Mouse (Mus musculus) embryonic facial prominence, embryonic 14.5 days (tissue): ENCODE measurements around the gene Crtc1. TPM values are rescaled to one million over a fixed set of nuclear protein-coding genes. Genes with fewer than 3 reads are reported as not detected.

Experiments used
- ATAC-seq: fragments of 200-750 bp; cut with Nextera tagmentation; 2 replicates; pipeline ENCODE4 v1.8.0; 2017; ENCODE audit warnings: low read depth, moderate number of reproducible peaks, moderate TSS enrichment
- DNase-seq: peaks from one replicate; pipeline ENCODE4 v3.0.0-alpha.2; 2015; ENCODE audit warnings: low spot score
- H3K27ac ChIP-seq: fragments of 300-500 bp; sonication (generic); replicated peaks from 2 replicates; pipeline ENCODE4 v1.5.1; 2014; ENCODE audit warnings: low read depth, mild to moderate bottlenecking, low read length, moderate library complexity
- H3K27me3 ChIP-seq: fragments of 300-500 bp; sonication (generic); replicated peaks from 2 replicates; pipeline ENCODE4 v1.6.1; 2014; ENCODE audit warnings: low read length; ENCODE audit not compliant: control insufficient read depth, insufficient read depth
- H3K36me3 ChIP-seq: fragments of 300-500 bp; sonication (generic); 2 replicates; pipeline ENCODE4 v1.6.1; 2014; ENCODE audit warnings: low read length, mixed read lengths; ENCODE audit not compliant: control insufficient read depth, insufficient read depth
- H3K4me1 ChIP-seq: fragments of 300-500 bp; sonication (generic); 2 replicates; pipeline ENCODE4 v1.6.1; 2014; ENCODE audit warnings: antibody characterized with exemption, low read length; ENCODE audit not compliant: control insufficient read depth, insufficient read depth
- H3K4me2 ChIP-seq: fragments of 300-500 bp; sonication (generic); 2 replicates; pipeline ENCODE4 v1.6.1; 2014; ENCODE audit warnings: low read depth, mild to moderate bottlenecking, low read length, moderate library complexity, mixed read lengths
- H3K4me3 ChIP-seq: fragments of 300-500 bp; sonication (generic); 2 replicates; pipeline ENCODE4 v1.5.1; 2014; ENCODE audit warnings: low read depth, mild to moderate bottlenecking, low read length
- H3K9ac ChIP-seq: fragments of 300-500 bp; sonication (generic); 2 replicates; pipeline ENCODE4 v1.6.1; 2014; ENCODE audit warnings: low read depth, mild to moderate bottlenecking, low read length, moderate library complexity, mixed read lengths
- H3K9me3 ChIP-seq: fragments of 300-500 bp; sonication (generic); 2 replicates; pipeline ENCODE4 v1.6.1; 2016; ENCODE audit warnings: low read length; ENCODE audit not compliant: control insufficient read depth
- WGBS: fragments of 180-500 bp; shearing (Covaris S2); extraction: QIAGEN DNeasy Blood & Tissue Kit; methylation state at CpG from one replicate; pipeline ENCODE4 v1.1.7; 2014; 5-methylcytosine and 5-hydroxymethylcytosine counted together
- polyA plus RNA-seq: library from polyadenylated mRNA; unstranded; fragments of >200 nt; fragmentation: Nextera tagmentation; extraction: Ambion mirVana; gene quantifications from 2 replicates; pipeline ENCODE4 v1.2.1, GENCODE M21; 2014

Crtc1 gene
- polyA plus RNA-seq, 1 experiment from 2014 or later = 19.3 TPM

GRCm38 (mm10) chr8:70347860-70348420, 91.4 kb downstream of the Crtc1 start:
- Histone ChIP-seq H3K9ac (no peak overlapping the region), H3K9me3 (no peaks in the 10 kb centered on the region), H3K4me2 (no peak overlapping the region), H3K36me3 (peaks cover 25% of the 10 kb centered on the region), H3K4me3 (no peak overlapping the region), H3K27ac (no peak overlapping the region), H3K4me1 (peaks cover 21% of the 10 kb centered on the region), H3K27me3 (no peaks in the 10 kb centered on the region)
- no peak for DNase-seq
- 62% methylated on average over 1 of the region's 1 CpGs for WGBS
- ATAC-seq = no peak

GRCm38 (mm10) chr8:70347443-70347842, 91.9 kb downstream of the Crtc1 start:
- H3K36me3 ChIP-seq = peaks cover 30% of the 10 kb centered on the region
- DNase-seq (no peak), ATAC-seq (no peak)
- no peak overlapping the region for H3K9ac ChIP-seq
- H3K4me3 ChIP-seq = no peak overlapping the region
- WGBS = 83% methylated on average over 4 of the region's 4 CpGs
- no peaks in the 10 kb centered on the region for H3K9me3 ChIP-seq
- H3K4me1 ChIP-seq = peaks cover 21% of the 10 kb centered on the region
- H3K4me2 ChIP-seq = no peak overlapping the region
- H3K27me3 ChIP-seq = no peaks in the 10 kb centered on the region
- no peak overlapping the region for H3K27ac ChIP-seq

GRCm38 (mm10) chr8:70344279-70344678, 95.1 kb downstream of the Crtc1 start:
- no peak overlapping the region for H3K27ac ChIP-seq
- DNase-seq (no peak), ATAC-seq (no peak)
- no peak overlapping the region for H3K4me2 ChIP-seq
- no peaks in the 10 kb centered on the region for H3K27me3 ChIP-seq
- H3K9me3 ChIP-seq = no peaks in the 10 kb centered on the region
- no peak overlapping the region for H3K9ac ChIP-seq
- 89% methylated on average over 2 of the region's 2 CpGs for WGBS
- peaks cover 56% of the 10 kb centered on the region for H3K36me3 ChIP-seq
- H3K4me1 ChIP-seq = no peaks in the 10 kb centered on the region
- H3K4me3 ChIP-seq = no peak overlapping the region

- H3K4me1 ChIP-seq = no peaks in the 10 kb centered on the region
- no peak overlapping the region for H3K9ac ChIP-seq
- 44% methylated on average over 6 of the region's 6 CpGs for WGBS
- H3K27me3 ChIP-seq = no peaks in the 10 kb centered on the region
- H3K27ac ChIP-seq = no peak overlapping the region; the same call in 1 of the 2 replicates
- ATAC-seq (peak; percentile 47), DNase-seq (peak; percentile 55)
- H3K4me3 ChIP-seq = no peak overlapping the region
- no peaks in the 10 kb centered on the region for H3K9me3 ChIP-seq
- H3K36me3 ChIP-seq = peaks cover 58% of the 10 kb centered on the region
- H3K4me2 ChIP-seq = no peak overlapping the region
Measured at GRCm38 (mm10) chr8:70343696-70344095, 95.7 kb downstream of the Crtc1 start.

- H3K36me3 ChIP-seq = peaks cover 59% of the 10 kb centered on the region
Measured at GRCm38 (mm10) chr8:70343076-70343475, 96.3 kb downstream of the Crtc1 start.

GRCm38 (mm10) chr8:70342007-70342406, 97.4 kb downstream of the Crtc1 start:
- 95% methylated on average over 14 of the region's 14 CpGs for WGBS

More at GRCm38 (mm10) chr8:70343076-70343475, 96.3 kb downstream of the Crtc1 start:
- Histone ChIP-seq H3K4me3 (no peak overlapping the region), H3K27me3 (no peaks in the 10 kb centered on the region), H3K4me1 (no peaks in the 10 kb centered on the region), H3K27ac (no peak overlapping the region), H3K4me2 (no peak overlapping the region), H3K9me3 (no peaks in the 10 kb centered on the region), H3K9ac (no peak overlapping the region)
- ATAC-seq = peak; percentile 41; the same call in 1 of the 2 replicates
- whole genome bisulfite sequencing = 43% methylated on average over 7 of the region's 7 CpGs
- peak; percentile 41 for DNase-seq

GRCm38 (mm10) chr8:70340659-70341058, 98.7 kb downstream of the Crtc1 start:
- Histone ChIP-seq H3K27me3 (no peaks in the 10 kb centered on the region), H3K4me1 (no peaks in the 10 kb centered on the region), H3K9ac (no peak overlapping the region), H3K9me3 (no peaks in the 10 kb centered on the region), H3K27ac (no peak overlapping the region), H3K4me3 (no peak overlapping the region), H3K36me3 (peaks cover 75% of the 10 kb centered on the region), H3K4me2 (no peak overlapping the region)
- no peak for ATAC-seq
- DNase-seq = no peak
- 92% methylated on average over 7 of the region's 7 CpGs for WGBS

More at GRCm38 (mm10) chr8:70342007-70342406, 97.4 kb downstream of the Crtc1 start:
- Histone ChIP-seq H3K4me3 (no peak overlapping the region), H3K36me3 (peaks cover 70% of the 10 kb centered on the region), H3K4me1 (no peaks in the 10 kb centered on the region), H3K4me2 (no peak overlapping the region), H3K27me3 (no peaks in the 10 kb centered on the region), H3K9me3 (no peaks in the 10 kb centered on the region), H3K9ac (no peak overlapping the region), H3K27ac (no peak overlapping the region)
- DNase-seq = no peak
- ATAC-seq = no peak

- ATAC-seq (no peak), DNase-seq (no peak)
- Histone ChIP-seq H3K9me3 (no peaks in the 10 kb centered on the region), H3K9ac (no peak overlapping the region), H3K27me3 (no peaks in the 10 kb centered on the region), H3K4me2 (no peak overlapping the region), H3K27ac (no peak overlapping the region), H3K36me3 (peaks cover 92% of the 10 kb centered on the region), H3K4me3 (no peak overlapping the region), H3K4me1 (no peaks in the 10 kb centered on the region)
- WGBS = 89% methylated on average over 7 of the region's 7 CpGs
Measured at GRCm38 (mm10) chr8:70338931-70339330, 100.4 kb downstream of the Crtc1 start.

- Histone ChIP-seq H3K4me3 (no peak overlapping the region), H3K9me3 (no peaks in the 10 kb centered on the region), H3K36me3 (peaks cover 80% of the 10 kb centered on the region), H3K9ac (no peak overlapping the region), H3K27me3 (no peaks in the 10 kb centered on the region; the same call in 1 of the 2 replicates), H3K4me1 (peaks cover 7% of the 10 kb centered on the region), H3K27ac (no peak overlapping the region), H3K4me2 (no peak overlapping the region)
- no peak for ATAC-seq
- DNase-seq = no peak
- 93% methylated on average over 6 of the region's 6 CpGs for WGBS
Measured at GRCm38 (mm10) chr8:70332878-70333202, 106.5 kb downstream of the Crtc1 start.
